Mouse (Mus musculus): Measurements from ENCODE around the gene Sh2b1.

- TF ChIP-seq CTCF (IDR thresholded peaks at IDR 0.05; ENCODE audit: borderline replicate concordance, control insufficient read depth, extremely low read depth, insufficient read depth, low read length, poor library complexity) (no peak), POLR2A (IDR thresholded peaks at IDR 0.05; ENCODE audit: control insufficient read depth, extremely low read depth, insufficient read depth, low read length, poor library complexity) (no peak)
Observed at GRCm38 (mm10) chr7:126444536-126444935, 30.7 kb downstream of the Sh2b1 start.

All from thymus, adult 2 months (tissue).